Mouse (Mus musculus): ENCODE data around the gene Myo5c.

Gene Myo5c

DNA sequence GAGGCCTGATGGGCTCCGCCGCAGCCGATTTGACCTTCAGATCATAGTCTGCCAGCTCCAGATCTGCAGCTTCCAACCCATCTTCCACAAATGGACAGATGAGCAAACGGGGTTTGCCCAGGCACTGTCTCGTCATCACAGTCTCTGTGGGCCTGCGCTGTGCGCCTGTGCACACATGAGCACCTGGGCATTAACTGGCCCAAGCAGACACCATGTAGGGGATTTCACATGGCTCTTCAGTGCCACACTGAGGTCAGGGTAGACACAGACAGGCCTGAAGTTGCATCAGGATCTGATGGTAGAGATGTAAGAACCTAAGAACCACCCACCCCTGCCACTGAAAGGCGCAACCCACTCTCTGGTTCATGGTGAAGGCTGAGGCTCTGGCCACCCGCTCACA, 43.2 kb downstream of the Myo5c start:
- DNase-seq (ENCODE audit: inconsistent age in 2 of 2, low spot score in 1 of 2): no peak

DNA sequence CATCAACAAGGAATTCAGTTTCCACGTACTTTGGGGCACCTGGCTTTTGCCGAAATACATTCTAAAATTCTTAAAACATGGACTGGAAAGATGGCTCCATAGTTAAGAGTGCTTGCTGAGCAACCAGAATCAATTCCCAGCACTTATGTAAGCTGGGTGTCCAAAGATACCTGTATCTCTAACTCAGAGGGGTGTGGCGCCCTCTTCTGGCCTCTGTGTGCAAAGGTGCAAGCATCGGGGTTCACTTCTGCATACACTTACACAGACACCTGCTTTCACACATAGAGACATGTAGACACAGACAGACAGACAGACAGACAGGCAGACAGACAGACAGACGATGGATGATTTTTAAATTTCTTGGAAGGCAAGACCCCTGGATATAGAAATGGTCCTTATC, 49.0 kb downstream of the Myo5c start:
- DNase-seq (ENCODE audit: inconsistent age in 2 of 2, low spot score in 1 of 2): peak; percentile 69 to 87

DNA sequence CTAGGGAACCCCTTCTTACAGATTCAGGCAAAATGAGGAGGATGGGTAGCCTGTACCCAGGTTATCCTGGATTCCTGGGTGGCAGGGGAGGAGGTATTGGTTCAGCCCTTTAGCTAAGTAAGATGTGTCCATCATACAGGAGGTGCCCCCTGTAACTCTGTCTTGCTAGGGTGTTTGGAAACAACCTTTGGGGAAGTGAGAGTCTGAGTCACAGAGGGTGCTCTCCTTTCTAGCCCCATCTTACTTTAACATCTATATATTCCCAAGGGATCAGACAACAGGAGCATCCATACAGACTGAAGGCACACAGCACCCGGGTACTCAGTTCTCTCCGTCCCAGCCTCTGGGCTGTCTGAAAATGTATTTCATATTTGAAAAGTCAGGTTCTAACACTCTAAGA, 50.4 kb downstream of the Myo5c start:
- DNase-seq (ENCODE audit: inconsistent age in 2 of 2, low spot score in 1 of 2): no peak

DNA sequence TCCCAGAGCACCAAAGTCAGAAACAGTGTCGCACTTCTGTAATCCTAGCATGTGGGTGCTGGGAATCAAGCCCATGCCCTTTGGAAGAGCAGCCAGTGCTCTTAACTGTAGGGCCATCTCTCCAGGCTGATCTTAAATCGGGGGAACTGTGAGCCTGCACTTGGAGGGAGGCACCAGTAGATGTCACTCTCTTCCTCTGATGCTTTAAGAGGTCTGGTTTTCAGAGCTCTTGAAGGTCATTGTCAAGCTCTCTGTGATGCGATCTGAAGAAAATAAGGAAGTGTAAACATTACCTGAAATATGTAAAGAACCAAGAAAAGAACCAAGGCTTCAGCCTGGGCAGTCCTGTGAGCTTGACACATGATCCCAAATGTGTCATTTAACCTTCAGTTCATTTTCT, 51.0 kb downstream of the Myo5c start:
- peak; percentile 50 to 83 for DNase-seq (ENCODE audit: inconsistent age in 2 of 2, low spot score in 1 of 2)

DNA sequence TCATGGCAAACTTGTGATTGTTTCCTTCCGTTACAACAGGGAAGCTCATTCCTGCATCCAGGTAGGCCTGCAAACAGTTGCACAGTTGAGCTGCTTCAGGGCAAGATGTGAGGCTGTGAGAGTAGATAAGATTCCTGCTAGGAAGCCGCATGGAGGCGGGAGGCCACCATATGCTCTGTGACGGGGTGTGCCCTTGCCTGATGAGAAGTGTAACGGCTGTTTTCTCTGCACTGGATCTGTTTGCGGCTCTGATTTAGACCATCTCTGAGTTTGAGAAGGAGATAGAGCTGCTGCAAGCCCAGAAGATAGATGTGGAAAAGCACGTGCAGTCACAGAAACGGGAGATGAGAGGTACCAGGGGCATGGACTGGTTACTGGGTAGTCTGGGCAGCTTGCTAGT, 51.8 kb downstream of the Myo5c start:
- DNase-seq (ENCODE audit: inconsistent age in 2 of 2, low spot score in 1 of 2): no peak

DNA sequence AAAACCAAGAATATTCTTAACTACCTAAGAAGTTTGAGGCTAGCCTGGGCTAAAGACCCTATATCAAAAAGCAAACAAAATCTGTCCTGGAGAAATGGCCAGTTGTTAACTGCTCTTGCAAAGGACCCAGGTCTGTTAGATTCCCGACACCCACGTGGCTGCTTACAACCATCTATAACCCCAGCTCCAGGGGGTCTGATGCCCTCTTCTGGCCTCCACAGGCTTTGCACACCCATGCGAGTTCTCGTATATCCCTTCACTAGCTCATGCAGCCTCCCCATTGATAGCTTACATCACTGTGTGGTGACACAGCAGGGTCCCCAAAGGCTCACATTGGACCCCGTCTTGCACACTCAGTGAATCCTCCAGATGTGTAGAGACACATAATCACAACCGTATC, 53.5 kb downstream of the Myo5c start:
- DNase-seq (ENCODE audit: inconsistent age in 2 of 2, low spot score in 1 of 2): no peak

DNA sequence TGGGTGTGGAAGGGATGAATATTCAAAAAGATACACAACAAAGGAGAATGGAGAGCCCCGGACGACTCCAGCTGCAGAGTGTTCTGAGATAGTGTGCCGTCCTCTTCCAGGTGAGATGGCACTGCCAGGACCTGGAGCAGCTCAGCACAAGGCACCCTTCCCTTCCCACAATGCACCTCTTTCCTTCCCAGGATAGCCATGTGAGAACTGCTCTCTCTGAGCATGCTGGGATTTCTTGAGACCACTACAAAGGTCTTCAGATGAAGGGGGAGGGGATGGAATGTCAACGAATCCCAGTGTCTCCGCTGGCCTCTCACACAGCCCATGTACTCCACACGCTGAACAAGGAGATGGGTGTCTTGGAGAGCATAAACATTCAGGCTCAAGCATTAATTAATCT, 55.8 kb downstream of the Myo5c start:
- no peak for DNase-seq (ENCODE audit: inconsistent age in 2 of 2, low spot score in 1 of 2)

DNA sequence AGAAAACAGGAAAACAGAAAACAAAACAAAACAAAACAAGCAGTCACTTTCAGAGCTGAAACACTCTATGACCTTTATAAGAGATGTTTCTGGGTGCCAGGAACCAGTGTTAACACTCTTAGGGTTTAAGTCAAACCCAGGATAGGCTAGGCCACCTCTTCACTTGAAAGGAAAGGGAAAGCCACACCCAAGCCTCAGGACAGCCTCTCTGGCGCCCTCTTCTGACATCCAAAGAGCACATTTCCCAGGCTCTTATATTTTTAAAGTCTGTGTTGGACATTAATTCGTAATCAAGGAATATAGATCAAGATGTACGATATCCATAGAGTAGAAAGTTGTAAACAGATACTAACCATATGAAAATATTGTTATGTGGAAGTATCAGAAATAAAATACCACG, 57.7 kb downstream of the Myo5c start:
- DNase-seq (ENCODE audit: inconsistent age in 2 of 2, low spot score in 1 of 2): peak in 1 of 2 experiments; percentile 66

DNA sequence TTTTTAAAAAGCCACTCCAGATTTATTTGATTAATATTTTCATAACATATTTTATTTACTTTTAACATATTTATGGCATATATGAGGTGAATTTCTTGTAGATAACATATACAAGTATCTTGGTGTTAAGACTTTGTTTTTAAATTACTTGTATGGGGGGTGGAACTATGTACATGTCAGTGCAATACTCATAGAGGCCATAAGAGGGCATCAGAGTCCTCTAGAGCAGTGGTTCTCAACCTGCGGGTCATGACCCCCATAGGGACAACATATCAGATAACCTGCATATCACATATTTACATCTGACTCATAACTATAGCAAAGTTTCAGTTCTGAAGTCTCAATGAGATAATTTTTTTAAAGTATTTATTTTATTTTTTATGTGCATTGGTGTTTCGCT, 67.5 kb downstream of the Myo5c start:
- peak in 1 of 2 experiments; percentile 67 for DNase-seq (ENCODE audit: inconsistent age in 2 of 2, low spot score in 1 of 2)

DNA sequence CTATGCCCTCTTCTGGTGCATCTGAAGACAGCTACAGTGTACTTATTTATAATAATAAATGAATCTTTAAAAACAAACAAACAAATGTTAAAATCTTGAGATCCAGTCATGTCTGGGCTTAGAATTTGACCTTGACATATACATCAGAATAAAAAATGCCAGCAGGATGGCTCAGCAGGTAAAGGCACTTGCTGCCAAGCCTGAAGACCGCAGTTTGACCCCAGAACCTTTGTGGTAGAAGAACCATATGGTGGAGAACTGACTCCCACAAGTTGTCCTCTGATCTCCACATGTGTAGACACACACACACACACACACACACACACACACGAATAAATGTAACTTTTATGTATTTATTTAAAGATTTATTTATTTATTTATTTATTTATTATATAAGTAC, 71.2 kb downstream of the Myo5c start:
- DNase-seq (ENCODE audit: inconsistent age in 2 of 2, low spot score in 1 of 2): no peak

DNA sequence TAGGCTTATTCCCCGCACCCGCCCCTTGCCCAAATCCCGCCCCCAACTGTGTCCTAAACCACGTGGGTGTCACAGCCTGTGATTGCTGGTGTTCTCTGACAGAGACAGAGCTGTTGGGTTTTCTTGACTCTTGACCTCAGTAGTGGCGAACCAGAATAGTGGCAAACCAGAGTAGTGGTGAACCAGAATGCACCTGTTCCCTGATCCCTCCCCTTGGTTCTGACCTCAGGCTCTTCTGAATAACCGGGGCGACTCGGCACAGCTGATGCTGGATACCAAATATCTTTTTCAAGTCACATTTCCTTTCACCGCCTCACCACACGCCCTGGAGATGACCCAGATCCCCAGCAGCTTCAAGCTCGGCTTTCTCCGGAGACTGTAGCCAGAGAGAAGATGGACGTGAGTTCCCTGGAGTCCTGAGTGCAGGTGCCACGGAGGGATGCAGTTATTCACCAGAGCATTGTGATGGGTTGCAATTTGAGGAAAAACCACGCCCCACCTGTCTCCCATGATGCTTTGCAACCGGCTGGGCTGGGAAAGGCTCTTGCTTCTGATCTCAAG, 72.0 kb downstream of the Myo5c start:
- no peak for DNase-seq (ENCODE audit: inconsistent age in 2 of 2, low spot score in 1 of 2)

DNA sequence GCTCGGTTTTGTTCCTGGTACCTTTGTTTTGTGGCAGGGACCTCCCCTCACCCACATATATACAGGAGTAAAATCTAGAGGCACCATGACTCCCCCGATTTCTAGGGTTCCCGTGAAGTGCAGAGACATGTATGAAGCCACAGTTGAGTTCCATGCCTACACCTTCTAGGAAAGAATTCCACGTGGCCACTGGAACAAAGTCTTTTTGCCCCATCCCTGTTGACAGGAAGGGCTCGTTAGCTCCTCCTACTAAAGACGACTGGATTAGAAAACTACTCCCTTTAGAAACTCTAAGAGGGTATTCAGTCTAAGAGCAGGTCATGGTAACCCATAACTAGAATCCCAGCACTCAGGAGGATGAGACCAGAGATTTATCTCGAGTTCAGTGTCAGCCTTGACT, 72.5 kb downstream of the Myo5c start:
- DNase-seq (ENCODE audit: inconsistent age in 2 of 2, low spot score in 1 of 2): no peak

DNA sequence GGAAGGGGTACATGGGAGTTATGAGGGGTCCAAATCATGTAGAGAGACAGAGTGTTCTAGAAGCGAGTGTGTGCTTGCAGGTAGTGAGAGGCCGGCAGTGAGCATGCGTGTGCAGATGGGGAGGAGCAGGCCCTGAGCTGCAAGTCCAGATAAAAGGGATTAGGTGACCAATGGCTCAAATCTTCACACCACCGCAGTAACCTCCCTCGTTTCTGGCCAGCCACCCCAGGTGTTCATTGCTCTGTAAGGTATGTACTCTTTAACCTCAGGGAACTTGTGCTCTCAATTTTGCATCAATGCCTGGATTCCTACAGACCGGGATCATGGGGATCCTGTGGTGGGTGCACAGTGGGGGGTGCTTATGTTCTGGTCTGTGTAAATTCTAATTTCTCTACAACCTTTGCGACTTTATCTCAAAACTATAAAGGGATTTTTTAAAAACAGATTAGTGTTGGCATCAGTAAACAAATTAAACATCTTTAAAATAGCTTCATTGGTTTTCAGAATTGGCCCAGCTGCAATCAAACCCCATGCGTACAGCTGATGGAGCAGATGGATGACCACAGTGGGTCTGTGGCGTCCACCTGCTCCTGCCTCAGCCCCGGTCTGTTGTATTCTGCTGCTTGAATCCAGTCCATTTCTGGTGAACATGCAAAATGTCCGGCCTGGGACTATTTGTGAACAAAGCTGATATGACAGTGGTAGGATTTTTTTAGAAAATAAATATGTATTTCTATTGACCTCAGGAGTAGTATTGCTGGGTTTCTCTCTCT, 74.5 kb downstream of the Myo5c start, which contains the start of gene Gnb5:
TSS of gene Gnb5 (plus strand) at position 163 of the 773 bp plus-strand sequence.
- DNase-seq (ENCODE audit: inconsistent age in 2 of 2, low spot score in 1 of 2): no peak

DNA sequence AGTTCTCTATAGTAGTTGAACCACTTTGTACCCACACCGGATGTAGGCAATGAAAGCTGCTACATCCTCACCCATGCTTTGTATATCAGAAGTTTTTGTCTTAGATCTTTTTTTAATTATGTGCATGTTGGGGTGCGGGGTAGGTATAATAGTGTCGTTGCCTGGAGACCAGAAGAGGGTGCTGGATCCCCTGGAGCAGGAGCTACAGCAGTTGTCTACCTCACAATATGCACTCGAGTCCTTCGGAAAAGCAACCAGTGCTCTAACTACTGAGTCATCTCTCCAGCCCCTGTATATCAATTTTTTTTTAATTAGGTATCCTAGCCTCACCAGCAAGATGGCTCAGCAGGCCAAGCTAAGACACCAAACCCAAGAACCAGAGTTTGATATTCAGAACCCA, 75.2 kb downstream of the Myo5c start:
- DNase-seq (ENCODE audit: inconsistent age in 2 of 2, low spot score in 1 of 2): no peak

DNA sequence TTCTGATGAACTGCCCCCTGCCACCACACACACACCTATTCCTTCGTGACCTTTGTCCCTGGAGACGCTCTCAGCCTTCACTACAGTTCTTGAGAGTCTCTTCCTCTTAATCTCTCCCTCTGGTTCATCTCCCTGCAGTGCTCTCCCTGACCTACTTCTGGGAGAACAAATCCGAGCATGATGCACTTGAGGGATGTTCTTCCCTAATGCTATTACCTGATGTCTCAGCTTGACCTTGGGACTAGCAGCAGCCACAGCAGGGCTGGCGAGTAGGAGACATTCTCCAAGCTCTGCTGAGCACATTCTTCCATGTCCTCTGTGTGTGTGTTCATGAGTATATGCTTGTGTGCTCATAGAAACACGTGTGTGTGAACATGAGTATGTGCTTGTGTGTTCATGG, 76.8 kb downstream of the Myo5c start:
- DNase-seq (ENCODE audit: inconsistent age in 2 of 2, low spot score in 1 of 2): no peak

DNA sequence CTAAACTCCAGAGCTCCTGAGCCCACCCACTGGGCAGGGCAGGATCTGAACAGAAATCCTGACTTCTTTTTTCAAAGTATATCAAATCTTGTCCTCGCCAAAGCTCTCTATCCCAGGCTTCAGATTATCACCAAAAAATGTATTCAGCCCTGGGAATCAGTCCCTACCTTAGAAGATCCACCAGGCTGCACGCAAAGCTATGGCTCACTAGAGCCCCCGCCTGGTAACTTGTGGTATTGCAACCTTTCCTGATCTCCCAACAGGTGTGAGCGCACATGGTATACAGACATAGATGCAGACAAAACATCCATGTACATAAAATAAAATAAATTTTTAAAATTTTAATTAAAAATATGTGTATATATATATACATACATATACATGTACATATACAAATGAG, 80.2 kb downstream of the Myo5c start:
- peak; percentile 69 to 90 for DNase-seq (ENCODE audit: inconsistent age in 2 of 2, low spot score in 1 of 2)

DNA sequence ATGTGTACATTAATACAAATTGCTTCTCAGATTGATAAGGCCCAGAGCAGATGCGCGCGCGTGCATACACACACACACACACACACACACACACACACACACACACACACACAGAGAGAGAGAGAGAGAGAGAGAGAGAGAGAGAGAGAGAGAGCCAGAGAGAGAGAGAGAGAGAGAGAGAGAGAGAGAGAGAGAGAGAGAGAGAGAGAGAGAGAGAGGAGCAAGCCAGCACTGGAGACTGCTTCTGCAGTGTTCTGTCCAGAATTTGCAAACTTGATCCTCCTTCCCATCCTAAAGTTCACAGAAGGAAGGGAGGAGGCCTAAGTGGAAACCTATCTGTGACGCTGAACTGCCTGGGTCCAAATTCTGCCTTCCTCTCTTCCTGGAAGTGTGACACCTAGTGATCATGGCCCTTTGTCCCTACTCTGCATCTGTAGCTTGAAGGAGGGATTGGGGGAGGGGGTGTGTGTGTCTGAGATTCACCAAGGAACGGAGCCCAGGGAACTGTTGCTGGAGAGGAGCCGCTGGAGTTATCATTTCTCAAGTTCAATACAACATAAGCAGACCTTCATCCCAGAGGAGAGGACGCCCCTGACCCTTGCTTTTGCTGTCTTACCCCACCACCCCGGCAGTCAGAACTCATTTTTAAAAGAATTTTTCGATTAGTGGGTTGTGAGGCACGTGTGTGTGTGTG, 81.5 kb downstream of the Myo5c start:
- DNase-seq (ENCODE audit: inconsistent age in 2 of 2, low spot score in 1 of 2): peak in 1 of 2 experiments; percentile 40

DNA sequence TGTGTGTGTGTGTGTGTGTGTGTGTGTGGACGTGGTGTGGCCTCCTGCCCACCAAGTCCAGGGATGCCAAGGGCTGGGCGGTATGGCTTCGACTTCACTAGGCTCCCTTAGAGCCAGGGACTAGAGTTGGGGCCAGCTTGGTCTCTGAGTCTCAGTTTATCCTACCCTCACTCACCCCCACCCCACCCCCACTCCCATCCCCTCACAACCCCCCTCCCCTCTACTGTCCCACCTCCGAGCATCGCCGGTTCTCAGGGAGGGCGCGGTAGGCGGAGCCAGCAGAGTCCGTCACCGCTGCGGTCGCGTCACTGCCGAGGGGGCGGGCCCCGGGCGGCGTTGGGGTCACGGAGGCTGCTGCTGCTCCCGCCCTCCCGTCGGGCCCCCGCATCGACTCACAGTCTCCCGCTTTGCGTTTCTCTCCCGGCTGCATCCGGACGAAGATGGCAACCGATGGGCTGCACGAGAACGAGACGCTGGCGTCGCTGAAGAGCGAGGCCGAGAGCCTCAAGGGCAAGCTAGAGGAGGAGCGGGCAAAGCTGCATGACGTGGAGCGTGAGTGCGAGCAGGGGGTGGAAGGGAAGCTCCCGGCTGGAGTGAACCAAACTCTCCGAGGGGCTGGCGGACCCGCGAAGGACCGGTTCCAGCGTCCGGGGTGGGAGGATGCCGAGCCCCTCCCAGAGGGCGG, 82.2 kb downstream of the Myo5c start:
- peak; percentile 90 to 95 for DNase-seq (ENCODE audit: inconsistent age in 2 of 2, low spot score in 1 of 2)

DNA sequence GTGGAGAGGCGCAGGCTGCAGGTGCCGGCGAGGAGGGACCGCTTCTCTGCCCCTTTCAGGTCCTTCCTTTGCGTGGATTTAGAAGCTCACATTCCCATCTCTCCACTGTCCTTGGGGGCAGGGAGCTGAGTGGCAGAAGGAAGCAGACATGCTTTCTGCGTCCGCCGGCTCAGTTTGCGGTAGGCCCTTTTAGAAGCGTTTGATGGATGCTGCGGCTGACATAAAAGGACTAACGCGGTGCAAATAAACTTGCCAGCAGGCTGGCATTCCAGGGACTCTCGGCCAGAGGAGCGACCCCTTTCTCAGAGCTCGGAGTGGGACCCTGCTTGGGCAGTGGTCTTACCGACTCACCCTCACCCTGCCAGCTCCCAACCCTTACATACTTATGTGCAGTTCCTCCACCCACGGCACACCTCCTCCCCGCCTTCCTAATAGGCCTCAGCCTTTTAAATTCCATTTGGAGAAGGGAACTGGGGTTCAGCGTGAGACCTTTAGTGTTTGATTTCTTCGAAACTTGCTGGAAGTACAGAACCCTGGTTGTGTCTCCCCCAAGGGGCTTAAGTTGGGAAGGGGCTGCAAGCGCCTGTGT, 82.8 kb downstream of the Myo5c start:
- peak in 1 of 2 experiments; percentile 73 for DNase-seq (ENCODE audit: inconsistent age in 2 of 2, low spot score in 1 of 2)

DNA sequence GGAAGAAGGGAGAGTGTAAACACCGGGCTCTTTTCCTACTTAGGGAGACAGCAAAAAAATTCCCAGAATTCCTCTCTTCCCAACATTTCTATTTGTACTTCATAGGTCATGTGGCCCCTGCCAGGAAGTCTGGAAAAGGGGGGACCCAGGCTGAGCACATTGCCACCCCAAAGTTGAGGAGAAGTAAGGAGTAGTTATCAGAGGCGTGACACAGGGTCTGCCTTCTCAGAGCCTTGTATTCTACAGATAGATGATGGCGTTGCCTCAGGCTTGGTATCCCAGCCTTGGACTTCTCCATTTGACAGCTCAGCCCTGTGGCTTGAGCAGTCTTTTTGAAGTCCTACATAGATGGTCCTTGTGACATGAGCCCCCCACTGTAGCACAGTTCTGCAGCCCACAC, 83.4 kb downstream of the Myo5c start:
- DNase-seq (ENCODE audit: inconsistent age in 2 of 2, low spot score in 1 of 2): peak in 1 of 2 experiments; percentile 40

DNA sequence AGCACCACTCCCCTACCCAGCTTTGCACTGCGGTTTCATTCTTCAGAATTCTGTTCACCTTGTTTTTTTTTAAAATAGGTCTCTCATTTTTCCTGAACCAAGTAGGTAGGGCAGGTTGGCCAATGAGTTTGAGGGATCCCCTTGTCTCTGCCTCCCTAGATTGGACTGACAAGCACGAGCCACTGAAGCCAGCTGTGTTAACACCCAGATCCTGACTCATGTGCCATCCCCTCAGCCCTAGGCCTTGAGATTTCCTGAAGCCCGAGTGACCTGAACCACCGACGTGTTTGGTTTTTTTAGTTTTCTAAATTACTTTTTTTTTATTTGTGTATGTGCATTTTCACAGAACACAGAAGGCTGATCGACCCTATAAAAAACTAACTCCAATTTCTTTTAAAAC, 85.0 kb downstream of the Myo5c start:
- peak; percentile 44 to 61 for DNase-seq (ENCODE audit: inconsistent age in 2 of 2, low spot score in 1 of 2)

Data from adrenal gland, adult (tissue).